Mouse (Mus musculus) mouse embryonic stem cell (cell line): ENCODE results near the gene Gm17087.

ENCODE experiments used
- in situ Hi-C, 2 experiments: fragments of 300-500 bp; cut with MboI; formaldehyde crosslinking; loops; 1 replicate in 1 of 2; 3 replicates in 1 of 2; pipeline ENCODE4 v1.14.3; 2019 to 2020; ENCODE audit warnings: low sequenced_read_pairs in 2 of 2, low pct_unique_long_range_greater_than_20kb in 1 of 2, mixed read lengths in 1 of 2; ENCODE audit not compliant: unreplicated experiment in 1 of 2

The Gm17087 gene

DNA sequence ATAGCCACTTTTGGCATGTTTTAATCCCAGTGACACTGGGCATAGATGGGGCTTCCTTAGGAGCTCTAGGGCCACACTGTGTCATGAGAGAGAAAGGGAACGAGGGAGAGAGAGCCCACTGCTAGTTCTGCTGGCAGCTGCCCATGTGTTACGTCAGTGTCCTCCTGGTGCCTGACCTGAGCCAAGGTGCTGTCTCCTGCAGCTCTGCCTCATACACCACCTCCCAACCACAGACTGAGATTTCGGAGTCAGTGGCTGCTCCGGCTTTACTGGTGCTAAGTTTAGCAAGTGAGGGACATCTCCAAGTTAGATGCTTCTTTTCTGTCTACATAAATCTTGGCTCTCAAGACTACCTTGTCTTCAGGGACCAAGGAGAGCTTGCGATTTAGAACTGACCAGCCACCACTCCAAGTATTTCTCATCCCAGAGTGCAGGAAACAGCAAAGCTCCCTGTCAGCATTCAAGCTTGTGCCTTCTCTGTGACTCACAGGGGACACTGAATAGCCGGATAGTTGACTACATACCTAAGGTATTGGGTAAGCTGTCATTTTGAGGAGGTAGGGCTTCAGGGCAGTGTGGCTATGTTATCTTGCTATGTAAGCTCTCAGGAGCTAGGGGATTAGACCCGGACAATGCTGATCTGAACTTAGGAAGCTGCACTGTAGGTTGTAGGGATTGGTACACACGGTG is 14.3 kb downstream of the Gm17087 start:
- in situ Hi-C loops = no loop called here

- in situ Hi-C loops = no loop called here
Observed at GRCm38 (mm10) chr17:8551641-8552040, 15.1 kb downstream of the Gm17087 start.

- in situ Hi-C loops = loop anchor here in 1 of 2 experiments (5.0 kb wide), 1 partner anchor 44 kb away; no protein-coding TSS in a partner anchor
Observed at GRCm38 (mm10) chr17:8548733-8549132, 18.0 kb downstream of the Gm17087 start.

DNA sequence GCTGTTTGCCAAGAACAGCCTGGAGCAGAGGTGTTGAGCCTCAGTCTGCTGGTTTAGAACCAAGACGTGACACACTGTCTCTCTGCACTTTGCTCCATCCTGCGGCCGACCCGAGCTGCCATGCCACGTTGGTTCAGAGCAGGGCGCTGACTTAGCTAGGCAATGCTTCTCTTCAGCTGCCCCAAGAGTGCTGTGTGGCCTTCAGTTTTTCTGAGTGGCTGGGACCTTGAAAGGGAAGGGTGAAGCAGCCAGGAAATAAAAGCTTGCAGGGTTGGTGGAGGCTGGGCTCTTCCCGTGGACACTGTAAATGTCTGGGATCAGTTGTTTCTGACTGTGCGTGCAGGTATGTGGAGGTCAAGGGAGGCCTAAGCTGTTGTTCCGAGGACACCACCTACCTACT is 20.4 kb downstream of the Gm17087 start:
- in situ Hi-C loops = loop anchor here in 1 of 2 experiments (5.0 kb wide), 1 partner anchor 46 kb away; no protein-coding TSS in a partner anchor

GRCm38 (mm10) chr17:8541974-8542538 is 24.7 kb downstream of the Gm17087 start:
- in situ Hi-C loops = no loop called here

GRCm38 (mm10) chr17:8538102-8538501 is 28.6 kb downstream of the Gm17087 start:
- in situ Hi-C loops = no loop called here

DNA sequence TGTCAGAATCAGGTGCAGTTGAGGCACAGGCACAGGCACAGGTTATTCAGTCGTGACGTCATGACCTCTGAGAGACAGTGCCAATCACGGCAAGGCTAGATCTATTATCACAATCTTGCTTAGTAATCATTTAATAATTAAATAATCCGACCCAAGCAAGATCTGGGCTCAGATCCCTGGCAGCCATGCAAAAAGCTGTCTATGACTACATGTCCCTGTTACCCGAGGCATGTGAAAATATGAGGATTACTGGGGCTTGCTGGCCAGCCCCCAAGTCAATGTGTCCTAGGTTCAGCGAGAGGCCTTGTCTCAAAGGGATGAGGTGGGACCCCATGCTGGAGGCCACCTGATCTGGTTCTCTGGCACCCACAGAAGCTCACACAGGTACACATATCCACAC is 30.2 kb downstream of the Gm17087 start:
- in situ Hi-C loops = no loop called here

GRCm38 (mm10) chr17:8533828-8534227 is 32.9 kb downstream of the Gm17087 start:
- in situ Hi-C loops = loop anchor here in 1 of 2 experiments (5.0 kb wide), 1 partner anchor 67 kb away; no protein-coding TSS in a partner anchor

DNA sequence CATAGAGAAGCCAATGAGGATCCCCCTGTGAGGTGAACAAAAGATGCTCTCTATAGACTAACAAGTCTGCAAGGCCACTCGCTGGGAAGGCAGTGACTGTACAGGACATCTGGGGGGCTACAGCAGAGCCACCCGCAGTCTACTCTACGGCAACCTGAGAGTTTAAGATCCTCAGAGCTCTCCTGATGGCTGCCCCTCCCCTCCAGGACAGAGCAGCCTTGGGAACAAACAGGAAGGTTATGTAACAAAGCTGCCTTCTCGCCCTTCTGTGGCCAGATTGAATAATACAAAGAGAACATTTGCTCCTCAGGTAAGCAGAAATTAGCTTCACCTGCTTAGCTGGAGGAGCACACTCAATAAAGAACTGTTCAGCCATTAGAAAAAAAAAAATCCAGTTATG is 34.1 kb downstream of the Gm17087 start:
- in situ Hi-C loops = loop anchor here in 1 of 2 experiments (5.0 kb wide), 1 partner anchor 65 kb away; no protein-coding TSS in a partner anchor

- in situ Hi-C loops = no loop called here
Observed at GRCm38 (mm10) chr17:8528641-8529040, 38.1 kb downstream of the Gm17087 start.

DNA sequence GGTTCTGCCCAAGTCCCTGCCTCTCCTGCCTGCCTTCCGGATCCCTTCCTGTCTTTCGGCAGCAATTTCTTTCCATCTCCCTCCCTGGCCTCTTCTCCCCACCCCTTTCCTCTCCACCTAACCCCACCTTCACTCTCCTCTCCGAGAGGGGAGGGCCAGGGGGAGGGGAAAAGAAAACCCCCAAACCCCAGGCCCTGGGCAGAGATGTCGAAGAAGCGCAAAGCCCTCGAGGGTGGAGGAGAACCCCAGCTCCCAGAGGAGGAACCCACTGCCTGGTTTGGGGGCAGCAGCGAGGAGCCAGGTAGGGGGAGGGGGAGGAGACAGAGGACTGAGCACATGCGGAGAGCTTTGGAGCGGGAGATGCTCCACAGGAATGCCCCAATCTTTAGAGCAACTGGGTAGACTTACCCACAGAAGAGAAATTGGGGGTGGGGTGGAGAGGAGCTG is 39.9 kb downstream of the Gm17087 start:
- in situ Hi-C loops = no loop called here

DNA sequence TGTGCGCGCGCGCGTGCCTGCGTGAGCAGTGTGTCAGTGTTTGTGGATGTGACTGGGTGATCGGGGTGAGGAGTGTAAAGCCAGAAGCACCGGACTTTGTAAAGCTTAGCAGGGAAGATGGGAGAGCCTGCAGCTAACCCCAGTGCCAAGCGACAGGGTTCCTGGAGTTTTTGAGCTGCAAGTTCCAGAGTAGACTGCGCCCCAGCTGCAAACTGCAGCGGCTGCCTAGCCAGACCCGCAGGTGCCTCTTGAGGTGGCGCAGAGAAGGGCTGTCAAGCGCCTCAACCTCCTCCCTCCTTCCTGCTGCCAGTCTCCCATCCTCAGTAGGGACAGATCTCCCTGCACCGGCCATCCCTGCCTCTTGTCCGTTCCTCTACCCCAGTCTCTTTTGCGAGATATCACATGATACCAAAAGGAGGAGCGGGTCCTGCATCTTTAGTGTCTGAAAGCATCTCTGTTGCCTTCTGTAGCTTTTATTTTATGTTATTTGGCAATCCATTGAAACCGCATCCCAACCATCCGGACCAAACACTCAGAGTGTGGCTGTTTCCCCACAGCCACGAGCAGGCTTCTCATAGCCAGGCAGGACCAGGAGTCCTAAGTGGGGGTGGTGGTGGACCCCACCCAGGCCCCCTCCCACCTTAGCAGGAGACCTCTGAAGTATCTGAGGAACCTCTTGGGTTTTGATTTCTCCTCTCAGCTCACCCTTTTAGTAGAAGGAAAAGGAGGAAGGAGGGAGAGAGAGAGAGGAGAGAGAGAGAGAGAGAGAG is 40.6 kb downstream of the Gm17087 start:
- in situ Hi-C loops = no loop called here

DNA sequence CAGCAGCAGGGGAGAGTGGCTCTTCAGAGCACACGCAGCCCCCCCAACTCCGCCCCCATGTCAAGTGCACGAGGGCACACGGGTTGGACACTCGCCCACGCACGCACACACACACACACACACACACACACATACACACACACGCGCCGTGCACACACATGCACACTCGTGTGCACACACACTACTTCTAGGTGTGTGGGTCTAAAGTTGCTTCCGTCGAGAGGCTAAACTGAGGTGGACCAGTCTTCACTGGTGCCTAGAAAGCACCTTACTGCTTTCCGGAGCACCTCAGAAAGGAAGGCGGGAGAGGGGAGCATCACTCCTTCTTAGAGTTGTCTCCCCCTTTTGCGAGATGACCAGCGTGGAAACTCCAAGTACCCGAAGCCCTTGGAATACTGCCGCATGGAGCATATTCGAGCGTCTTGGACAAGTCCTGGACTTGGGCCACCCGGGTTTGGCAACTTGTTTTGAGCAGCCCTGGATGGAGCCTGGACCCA is 41.5 kb downstream of the Gm17087 start, which contains the start of gene Pde10a:
TSS of gene Pde10a (plus strand) at position 148 of the 497 bp plus-strand sequence.
- in situ Hi-C loops = no loop called here

DNA sequence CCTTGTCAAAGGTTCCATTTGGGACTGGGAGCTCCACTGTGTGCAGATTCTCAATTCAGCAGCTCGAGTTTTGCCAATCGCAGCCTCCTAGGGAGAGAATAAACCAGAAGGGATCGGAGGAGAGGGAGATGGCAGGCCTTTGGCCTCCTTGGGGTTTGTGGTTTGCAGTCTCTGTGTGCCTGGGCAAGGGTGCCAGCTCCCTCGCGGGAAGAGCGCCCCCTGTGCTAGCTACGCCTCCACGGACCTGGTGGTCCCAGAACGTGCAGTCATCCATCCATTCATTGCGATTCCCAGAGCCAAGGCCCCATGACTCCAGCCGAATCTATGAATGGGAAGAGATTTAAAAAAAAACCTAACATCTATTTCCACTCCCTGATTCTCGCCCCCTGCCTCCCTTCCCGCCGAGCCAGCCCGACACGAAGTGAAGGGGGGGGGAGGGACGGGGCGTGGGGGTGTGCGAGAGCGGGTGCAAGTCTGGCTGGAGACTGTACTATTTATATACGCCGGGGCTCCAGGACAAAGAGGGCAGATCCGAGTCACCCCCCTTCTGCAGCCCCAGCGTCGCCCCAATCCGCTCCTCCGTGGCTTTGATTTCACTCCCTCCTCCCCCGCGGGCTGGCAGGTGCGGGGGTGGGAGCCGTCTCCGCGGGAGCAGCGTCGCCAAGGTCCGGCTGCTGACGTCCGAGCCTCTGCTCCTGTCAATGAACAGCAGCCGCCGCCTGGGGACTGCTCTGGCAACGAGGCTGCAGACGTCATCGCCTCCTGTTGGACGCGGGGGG is 42.2 kb downstream of the Gm17087 start:
- in situ Hi-C loops = no loop called here

DNA sequence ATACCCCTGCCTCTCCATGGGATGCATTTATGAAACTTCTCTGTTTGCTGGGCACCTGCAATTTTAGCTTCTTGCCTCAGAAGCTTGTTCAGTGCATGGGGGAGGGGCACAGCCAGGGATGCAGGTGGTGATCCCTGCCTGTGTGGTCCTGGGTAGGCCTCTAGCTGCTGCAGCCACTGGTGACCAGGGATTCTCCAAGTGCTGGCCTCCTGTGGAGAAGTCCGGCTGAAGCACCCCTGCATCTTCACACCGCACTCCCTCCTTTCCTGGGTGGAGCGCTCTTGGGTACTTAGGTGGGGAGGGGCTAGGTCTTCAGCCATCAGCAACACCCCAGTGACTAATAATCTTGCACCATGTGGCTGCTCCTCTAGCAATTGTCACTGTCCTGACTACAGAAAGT is 42.8 kb downstream of the Gm17087 start:
- in situ Hi-C loops = no loop called here

- in situ Hi-C loops = no loop called here
Observed at GRCm38 (mm10) chr17:8516006-8516405, 50.7 kb downstream of the Gm17087 start.
